Mouse (Mus musculus) forebrain, postnatal 0 days (tissue): ENCODE results near the gene Dad1. TPM values are rescaled to one million over a fixed set of nuclear protein-coding genes. Genes with fewer than 3 reads are reported as not detected.

Experiments used
- ATAC-seq: fragments of 200-750 bp; cut with Nextera tagmentation; 2 replicates; pipeline ENCODE4 v1.8.0; 2017; ENCODE audit warnings: mild to moderate bottlenecking, moderate library complexity
- DNase-seq: peaks from one replicate; pipeline ENCODE4 v3.0.0-alpha.2; 2015
- H3K27ac ChIP-seq: fragments of 300-500 bp; sonication (generic); 2 replicates; pipeline ENCODE4 v1.5.1; 2014; ENCODE audit warnings: low read depth, mild to moderate bottlenecking, antibody characterized with exemption, low read length, moderate library complexity, mixed read lengths
- H3K27me3 ChIP-seq: fragments of 300-500 bp; sonication (generic); 2 replicates; pipeline ENCODE4 v1.6.1; 2014; ENCODE audit warnings: mild to moderate bottlenecking, low read length, mixed read lengths; ENCODE audit not compliant: insufficient read depth
- H3K36me3 ChIP-seq: fragments of 300-500 bp; sonication (generic); 2 replicates; pipeline ENCODE4 v1.6.1; 2014; ENCODE audit warnings: mild to moderate bottlenecking, moderate library complexity; ENCODE audit not compliant: insufficient read depth
- H3K4me1 ChIP-seq: fragments of 300-500 bp; sonication (generic); 2 replicates; pipeline ENCODE4 v1.6.1; 2014; ENCODE audit warnings: antibody characterized with exemption; ENCODE audit not compliant: insufficient read depth
- H3K4me2 ChIP-seq: fragments of 300-500 bp; sonication (generic); 2 replicates; pipeline ENCODE4 v1.6.1; 2014; ENCODE audit warnings: low read depth, mild to moderate bottlenecking, moderate library complexity
- H3K4me3 ChIP-seq: fragments of 300-500 bp; sonication (generic); 2 replicates; pipeline ENCODE4 v1.5.1; 2014; ENCODE audit warnings: low read depth, low read length, mixed read lengths
- H3K9ac ChIP-seq: fragments of 300-500 bp; sonication (generic); 2 replicates; pipeline ENCODE4 v1.6.1; 2014; ENCODE audit warnings: mild to moderate bottlenecking
- H3K9me3 ChIP-seq: fragments of 300-500 bp; sonication (generic); 2 replicates; pipeline ENCODE4 v1.6.1; 2016; ENCODE audit warnings: low read length
- CTCF ChIP-seq: sonication (generic); IDR thresholded peaks from 2 replicates; pipeline ENCODE4 v1.5.1; 2016; ENCODE audit warnings: antibody characterized with exemption, control low read depth, low read depth
- WGBS: fragments of 180-500 bp; shearing (Covaris S2); extraction: QIAGEN DNeasy Blood & Tissue Kit; methylation state at CpG from one replicate; pipeline ENCODE4 v1.1.7; 2014; 5-methylcytosine and 5-hydroxymethylcytosine counted together
- polyA plus RNA-seq: library from polyadenylated mRNA; unstranded; fragments of >200 nt; fragmentation: Nextera tagmentation; extraction: Ambion mirVana; gene quantifications from 2 replicates; pipeline ENCODE4 v1.2.1, GENCODE M21; 2015
- total RNA-seq: library from RNA; depleted of rRNA; stranded (reverse); fragments of >200 nt; gene quantifications from 2 replicates; pipeline ENCODE4 v1.2.3, GENCODE M21; 2014

Dad1 gene
- total and polyA plus RNA-seq, 2 experiments from 2014 or later: 230 to 375 TPM

DNA sequence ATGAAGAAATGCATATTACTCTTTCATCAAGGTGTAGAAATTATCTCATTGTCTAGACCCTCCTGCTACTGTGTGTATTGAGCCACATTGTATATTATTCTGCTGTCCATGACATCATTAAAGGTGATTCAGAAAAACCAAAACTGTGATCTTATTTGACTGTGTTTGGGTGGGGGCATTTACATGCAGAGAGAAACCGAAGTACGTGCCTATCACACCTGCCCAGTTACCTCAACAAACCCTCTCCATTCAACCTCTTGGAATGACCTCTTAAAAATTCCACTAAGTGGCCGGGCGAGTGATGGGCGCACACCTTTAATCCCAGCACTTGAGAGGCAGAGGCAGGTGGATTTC is 29.9 kb downstream of the Dad1 start:
- Histone ChIP-seq H3K4me3 (no peak overlapping the region), H3K9ac (no peak overlapping the region), H3K27me3 (no peaks in the 10 kb centered on the region), H3K27ac (no peak overlapping the region), H3K4me2 (no peak overlapping the region), H3K36me3 (no peaks in the 10 kb centered on the region), H3K9me3 (no peaks in the 10 kb centered on the region), H3K4me1 (peaks cover 10% of the 10 kb centered on the region)
- WGBS: 90% methylated on average over 5 of the region's 5 CpGs
- DNase-seq (no peak), ATAC-seq (no peak)
- TF ChIP-seq CTCF: no peak

DNA sequence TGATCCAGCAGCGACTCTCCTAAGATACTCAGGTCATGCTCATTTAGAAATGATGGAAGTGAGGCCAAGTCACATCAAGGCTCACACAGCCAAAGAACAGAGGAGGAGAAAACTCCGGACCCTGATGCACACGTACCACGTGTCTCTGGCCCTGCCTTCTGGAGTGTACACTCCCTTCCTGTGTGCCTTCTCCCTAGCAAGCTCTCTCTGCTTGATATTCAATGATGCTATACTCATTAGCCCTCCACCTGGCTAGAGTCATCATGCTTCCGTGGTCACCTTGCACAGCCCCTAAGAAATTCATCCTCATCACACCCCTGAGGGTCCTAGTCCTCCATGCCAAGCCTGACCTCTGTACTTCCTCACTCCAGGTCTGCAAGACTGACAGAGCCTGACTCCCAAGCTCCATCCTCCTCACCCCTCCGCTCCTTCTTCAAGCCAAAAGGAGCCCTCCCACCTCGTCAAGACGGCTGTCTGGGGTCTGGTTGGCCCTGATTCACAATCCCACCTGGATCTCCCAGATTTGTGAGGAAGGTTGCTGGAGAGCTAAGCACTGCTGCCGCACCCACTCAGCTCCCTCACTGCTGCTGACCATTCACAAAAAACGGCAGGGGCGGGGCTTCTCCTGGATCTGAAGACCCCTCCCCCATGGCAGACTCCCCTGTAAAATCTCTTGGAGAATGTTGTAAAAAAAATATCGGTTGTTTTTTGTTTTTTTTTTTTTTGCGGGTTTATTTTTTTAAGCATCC is 30.4 kb downstream of the Dad1 start:
- WGBS: 60% methylated on average over 13 of the region's 13 CpGs
- ATAC-seq (no peak), DNase-seq (no peak)
- no peaks in the 10 kb centered on the region for H3K9me3 ChIP-seq
- no peaks in the 10 kb centered on the region for H3K36me3 ChIP-seq
- H3K9ac ChIP-seq: no peak overlapping the region
- no peak overlapping the region for H3K27ac ChIP-seq
- no peak overlapping the region for H3K4me2 ChIP-seq
- H3K4me3 ChIP-seq: no peak overlapping the region
- TF ChIP-seq CTCF: no peak
- H3K4me1 ChIP-seq: peaks cover 4% of the 10 kb centered on the region
- no peaks in the 10 kb centered on the region for H3K27me3 ChIP-seq

- H3K9me3 ChIP-seq: no peaks in the 10 kb centered on the region
- no peak overlapping the region for H3K4me2 ChIP-seq
- 88% methylated on average over 8 of the region's 8 CpGs for WGBS
- TF ChIP-seq CTCF: no peak
- no peaks in the 10 kb centered on the region for H3K27me3 ChIP-seq
- ATAC-seq: no peak
- no peak overlapping the region for H3K27ac ChIP-seq
- H3K4me3 ChIP-seq: no peak overlapping the region
- no peak for DNase-seq
- no peaks in the 10 kb centered on the region for H3K4me1 ChIP-seq
- no peaks in the 10 kb centered on the region for H3K36me3 ChIP-seq
- no peak overlapping the region for H3K9ac ChIP-seq
These were observed 31.6 kb downstream of the Dad1 start for GRCm38 (mm10) chr14:54222289-54222727.

GRCm38 (mm10) chr14:54221641-54222040 is 32.3 kb downstream of the Dad1 start:
- Histone ChIP-seq H3K4me2 (no peak overlapping the region), H3K27ac (no peak overlapping the region), H3K4me1 (no peaks in the 10 kb centered on the region), H3K27me3 (no peaks in the 10 kb centered on the region), H3K9me3 (no peaks in the 10 kb centered on the region), H3K36me3 (no peaks in the 10 kb centered on the region), H3K9ac (no peak overlapping the region), H3K4me3 (no peak overlapping the region)
- DNase-seq (no peak), ATAC-seq (no peak)
- 91% methylated on average over 6 of the region's 6 CpGs for WGBS
- no peak for TF ChIP-seq CTCF

DNA sequence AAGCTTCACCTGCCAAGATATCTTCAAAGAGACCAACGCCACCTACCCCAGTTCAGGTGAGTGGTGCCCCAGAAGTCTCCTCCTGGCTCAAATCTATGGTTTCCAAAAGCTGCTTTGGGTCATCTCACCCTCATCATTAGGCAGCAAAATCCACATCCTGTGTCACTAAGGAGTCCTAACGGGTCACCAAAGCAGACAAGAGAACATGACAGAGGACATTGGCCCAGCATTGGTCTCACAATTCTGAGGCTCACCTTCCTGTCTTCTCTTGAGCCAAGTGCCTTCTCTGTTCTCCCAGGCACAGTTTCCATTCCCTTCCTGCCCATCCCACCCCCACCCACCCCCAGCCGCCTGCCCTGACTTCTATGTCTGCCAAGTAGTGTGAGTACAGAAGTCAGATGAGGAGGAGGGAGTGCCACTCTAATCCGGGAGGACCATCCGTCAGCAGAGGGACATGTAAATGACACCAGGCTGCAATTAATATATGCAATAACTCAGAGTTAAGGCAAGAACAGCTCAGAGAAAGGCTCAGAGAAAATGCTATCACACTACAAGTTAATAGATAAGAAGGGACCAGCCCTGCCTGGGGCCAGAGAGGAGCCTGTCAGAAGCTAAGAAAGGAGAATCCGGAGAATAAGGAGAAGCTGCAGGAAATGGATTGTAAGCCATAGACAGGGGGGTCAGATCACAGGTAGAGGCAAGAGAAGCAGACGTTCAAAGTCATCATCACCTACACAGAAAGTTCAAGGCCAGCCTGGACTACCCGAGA is 33.0 kb downstream of the Dad1 start:
- no peak overlapping the region for H3K27ac ChIP-seq
- ATAC-seq (no peak), DNase-seq (no peak)
- H3K36me3 ChIP-seq: no peaks in the 10 kb centered on the region
- no peak for TF ChIP-seq CTCF
- H3K27me3 ChIP-seq: no peaks in the 10 kb centered on the region
- no peak overlapping the region for H3K4me3 ChIP-seq
- no peaks in the 10 kb centered on the region for H3K4me1 ChIP-seq
- no peak overlapping the region for H3K9ac ChIP-seq
- WGBS: 86% methylated on average over 8 of the region's 8 CpGs
- H3K9me3 ChIP-seq: no peaks in the 10 kb centered on the region
- no peak overlapping the region for H3K4me2 ChIP-seq

DNA sequence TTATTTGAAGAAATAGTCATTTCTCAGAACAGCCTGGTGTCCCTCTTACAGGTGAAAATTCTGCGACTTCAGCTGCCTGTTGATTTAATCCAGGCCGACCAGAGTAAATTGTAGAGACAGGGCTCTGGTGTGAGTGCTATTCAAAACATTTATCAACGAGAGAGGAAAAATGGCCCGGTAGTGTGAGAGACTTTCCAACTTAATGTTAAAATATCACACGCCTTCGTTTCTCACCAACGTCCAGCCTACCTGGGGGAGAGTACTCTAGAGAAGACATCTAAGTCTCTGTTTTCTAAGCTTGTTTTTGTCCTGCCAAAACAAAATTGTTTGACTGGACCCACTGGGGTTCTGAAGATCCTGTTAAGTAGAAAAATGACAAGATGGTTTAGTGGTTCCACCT is 34.1 kb downstream of the Dad1 start:
- 83% methylated on average over 7 of the region's 7 CpGs for WGBS
- TF ChIP-seq CTCF: no peak
- no peak overlapping the region for H3K4me2 ChIP-seq

DNA sequence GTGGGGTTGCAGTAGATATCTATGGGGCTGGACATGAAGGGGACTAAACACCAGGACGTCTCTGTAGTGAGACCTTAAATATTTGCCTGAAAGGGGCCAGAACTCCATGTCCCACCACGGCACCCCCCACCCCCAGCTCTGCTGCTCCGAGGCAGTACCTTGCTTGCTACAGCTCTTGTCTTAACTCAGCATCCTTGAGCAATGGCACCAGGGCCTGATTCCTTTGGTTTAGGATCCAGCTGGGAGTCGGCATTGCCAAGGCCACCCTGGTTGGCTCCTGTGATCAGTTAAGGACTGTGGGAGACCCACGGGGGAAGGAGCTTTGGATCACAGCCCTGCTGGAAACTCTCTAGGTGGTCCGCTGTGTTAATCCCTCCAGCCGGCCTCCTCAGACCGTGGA is 34.6 kb downstream of the Dad1 start:
- H3K9ac ChIP-seq: no peak overlapping the region
- ATAC-seq (no peak), DNase-seq (no peak)
- H3K4me2 ChIP-seq: no peak overlapping the region
- no peaks in the 10 kb centered on the region for H3K4me1 ChIP-seq
- H3K27ac ChIP-seq: no peak overlapping the region
- WGBS: 42% methylated on average over 8 of the region's 8 CpGs
- H3K27me3 ChIP-seq: no peaks in the 10 kb centered on the region
- H3K9me3 ChIP-seq: no peaks in the 10 kb centered on the region
- H3K4me3 ChIP-seq: no peak overlapping the region
- TF ChIP-seq CTCF: no peak
- H3K36me3 ChIP-seq: no peaks in the 10 kb centered on the region

More for the DNA sequence above, 34.1 kb downstream of the Dad1 start:
- no peaks in the 10 kb centered on the region for H3K4me1 ChIP-seq
- H3K27me3 ChIP-seq: no peaks in the 10 kb centered on the region
- no peak overlapping the region for H3K9ac ChIP-seq
- no peak overlapping the region for H3K4me3 ChIP-seq
- no peak overlapping the region for H3K27ac ChIP-seq
- no peaks in the 10 kb centered on the region for H3K9me3 ChIP-seq
- ATAC-seq: no peak
- DNase-seq: no peak
- H3K36me3 ChIP-seq: no peaks in the 10 kb centered on the region
